16 mouse cellular contexts compared by ENCODE assay signal in the genomic region with DNA sequence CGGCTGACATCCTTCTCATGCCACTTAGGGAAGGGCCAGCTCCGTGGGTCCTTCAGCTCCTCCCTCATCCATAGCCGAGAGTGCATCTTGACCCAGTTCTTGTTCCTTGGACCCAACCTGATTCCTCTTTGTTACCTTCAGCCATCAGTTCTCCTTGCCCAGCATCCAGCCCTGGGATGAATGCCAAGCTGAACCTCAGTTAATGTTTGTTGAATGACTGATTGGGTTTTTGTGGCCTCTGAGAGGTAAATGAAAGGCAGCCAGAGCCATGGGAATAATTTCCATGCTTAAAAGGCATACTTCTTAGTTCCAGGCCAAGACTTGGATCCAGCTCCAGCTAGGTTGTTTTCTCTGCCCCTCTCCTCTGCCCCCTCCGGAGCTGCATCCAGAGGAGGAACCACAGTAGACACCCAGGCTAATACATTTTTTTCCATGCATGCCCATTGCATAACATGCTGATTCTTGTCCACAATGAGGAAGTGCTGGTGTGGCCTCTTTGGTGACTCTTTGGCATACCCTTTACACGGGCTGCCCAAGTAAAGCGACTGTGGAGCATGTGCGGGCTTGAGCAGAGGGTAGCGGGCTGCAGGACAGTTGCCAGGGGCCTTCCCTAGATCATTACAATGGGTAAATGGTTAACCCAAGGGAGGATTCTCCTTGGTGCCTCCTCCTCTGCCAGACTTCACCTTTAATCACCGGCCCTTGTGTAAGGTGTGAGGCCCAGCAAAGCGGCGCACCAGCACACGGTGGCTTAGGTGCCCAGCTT. TPM values are rescaled to one million over a fixed set of nuclear protein-coding genes. Genes with fewer than 3 reads are reported as not detected.
DNase-seq lines count a peak whose midpoint lies in the region; ATAC-seq and TF ChIP-seq lines count a peak whose summit lies in the region.
"Had no signal": no experiment of that assay in that cellular context is flagged by ENCODE, and none has a peak within 500 bp of the region (broad histone marks: within the 10 kb centered on the region; RNA-seq: fewer than 3 reads in every experiment).

No protein-coding gene starts in this region.

- H3K36me3 ChIP-seq in hindbrain, postnatal 0 days (ENCODE audit: insufficient read depth, low read length), result no peaks in the 10 kb centered on the region
- no peaks in the 10 kb centered on the region for H3K36me3 ChIP-seq in hindbrain, embryonic 11.5 days (ENCODE audit: control insufficient read depth, insufficient read depth, low read length)
- no peaks in the 10 kb centered on the region for H3K36me3 ChIP-seq in kidney, adult 2 months (ENCODE audit: control insufficient read depth, insufficient read depth, low read length)
- no peaks in the 10 kb centered on the region for H3K36me3 ChIP-seq in liver, postnatal 0 days (replicated peaks; ENCODE audit: insufficient read depth, low read length)
- no peaks in the 10 kb centered on the region for H3K36me3 ChIP-seq in midbrain, embryonic 14.5 days (ENCODE audit: control insufficient read depth, insufficient read depth, low read length)
- H3K36me3 ChIP-seq: hindbrain, embryonic 10.5 days had no signal

- 74% methylated on average over 12 of the region's 12 CpGs for WGBS in hindbrain, postnatal 0 days
- WGBS in hindbrain, embryonic 11.5 days, result 85% methylated on average over 12 of the region's 12 CpGs
- WGBS in bone marrow, adult 2 months, result 56% methylated on average over 12 of the region's 12 CpGs
- 49% methylated on average over 12 of the region's 12 CpGs for WGBS in kidney, adult 2 months
- 64% methylated on average over 12 of the region's 12 CpGs for WGBS in liver, postnatal 0 days (ENCODE audit: insufficient replicate concordance)
- 91% methylated on average over 12 of the region's 12 CpGs for WGBS in midbrain, embryonic 14.5 days

- TF ChIP-seq POLR2A in bone marrow, adult 2 months (IDR thresholded peaks at IDR 0.05; ENCODE audit: borderline replicate concordance, control insufficient read depth, low read depth, low read length), result no peak
- TF ChIP-seq POLR2A in kidney, adult 2 months (IDR thresholded peaks at IDR 0.05; ENCODE audit: low read depth, low read length), result no peak

- no peak overlapping the region for H3K9ac ChIP-seq in hindbrain, postnatal 0 days (replicated peaks; ENCODE audit: low read length)
- H3K9ac ChIP-seq in hindbrain, embryonic 11.5 days (ENCODE audit: low read depth, low read length), result no peak overlapping the region
- H3K9ac ChIP-seq in liver, postnatal 0 days (replicated peaks), result no peak overlapping the region
- H3K9ac ChIP-seq in midbrain, embryonic 14.5 days (replicated peaks; ENCODE audit: low read length), result no peak overlapping the region

- no peaks in the 10 kb centered on the region for H3K4me1 ChIP-seq in hindbrain, postnatal 0 days (ENCODE audit: insufficient read depth, low read length)
- no peaks in the 10 kb centered on the region for H3K4me1 ChIP-seq in hindbrain, embryonic 11.5 days (replicated peaks; ENCODE audit: control insufficient read depth, insufficient read depth, low read length)
- peaks cover 7% of the 10 kb centered on the region for H3K4me1 ChIP-seq in bone marrow, adult 2 months (ENCODE audit: control insufficient read depth, insufficient read depth, low read length)
- H3K4me1 ChIP-seq in kidney, adult 2 months (ENCODE audit: control insufficient read depth, insufficient read depth, low read length), result peaks cover 13% of the 10 kb centered on the region
- H3K4me1 ChIP-seq in liver, postnatal 0 days (ENCODE audit: insufficient read depth), result peaks cover 19% of the 10 kb centered on the region
- H3K4me1 ChIP-seq in midbrain, embryonic 14.5 days (ENCODE audit: control insufficient read depth, insufficient read depth, low read length), result no peaks in the 10 kb centered on the region

- no peak overlapping the region for H3K4me3 ChIP-seq in hindbrain, postnatal 0 days (ENCODE audit: low read length)
- H3K4me3 ChIP-seq in hindbrain, embryonic 11.5 days (ENCODE audit: low read depth, low read length), result no peak overlapping the region
- no peak overlapping the region for H3K4me3 ChIP-seq in bone marrow, adult 2 months (replicated peaks; ENCODE audit: control insufficient read depth, low read depth, low read length)
- no peak overlapping the region for H3K4me3 ChIP-seq in kidney, adult 2 months (ENCODE audit: insufficient read depth, low read depth, low read length)
- H3K4me3 ChIP-seq in liver, postnatal 0 days (ENCODE audit: low read depth, low read length), result no peak overlapping the region
- no peak overlapping the region for H3K4me3 ChIP-seq in midbrain, embryonic 14.5 days (replicated peaks; ENCODE audit: low read depth, low read length)
- H3K4me3 ChIP-seq: hindbrain, embryonic 10.5 days; layer of hippocampus, adult 2 months; myocyte had no signal

- no peak for ATAC-seq in hindbrain, postnatal 0 days
- no peak for ATAC-seq in hindbrain, embryonic 11.5 days (ENCODE audit: low FRiP score)
- ATAC-seq in liver, postnatal 0 days, result peak; percentile 43; the same call in 1 of the 2 replicates
- ATAC-seq in midbrain, embryonic 14.5 days (ENCODE audit: low FRiP score, low TSS enrichment), result no peak

- TF ChIP-seq CTCF in hindbrain, postnatal 0 days (IDR thresholded peaks at IDR 0.05; ENCODE audit: low read depth), result no peak
- no peak for TF ChIP-seq CTCF in bone marrow, adult 2 months (IDR thresholded peaks at IDR 0.05; ENCODE audit: control insufficient read depth, insufficient read depth, low read length)
- no peak for TF ChIP-seq CTCF in kidney, adult 2 months (conservative IDR thresholded peaks at IDR 0.05; ENCODE audit: insufficient read depth, insufficient read length, low read depth, low read length)
- TF ChIP-seq CTCF in liver, postnatal 0 days (IDR thresholded peaks at IDR 0.05; ENCODE audit: low read depth), result no peak

- H3K4me2 ChIP-seq in hindbrain, postnatal 0 days (ENCODE audit: low read depth, low read length), result no peak overlapping the region
- H3K4me2 ChIP-seq in hindbrain, embryonic 11.5 days (replicated peaks; ENCODE audit: low read depth, low read length), result no peak overlapping the region
- no peak overlapping the region for H3K4me2 ChIP-seq in liver, postnatal 0 days (ENCODE audit: low read depth, low read length)
- no peak overlapping the region for H3K4me2 ChIP-seq in midbrain, embryonic 14.5 days (ENCODE audit: low read length)

- H3K27ac ChIP-seq in hindbrain, postnatal 0 days, result no peak overlapping the region
- H3K27ac ChIP-seq in hindbrain, embryonic 11.5 days (ENCODE audit: low read depth, low read length), result no peak overlapping the region
- H3K27ac ChIP-seq in bone marrow, adult 2 months (ENCODE audit: control insufficient read depth, insufficient read depth, low read depth, low read length, poor library complexity), result peak overlapping the region; percentile 55
- H3K27ac ChIP-seq in kidney, adult 2 months (ENCODE audit: insufficient read depth, low read depth, low read length), result peak overlapping the region; percentile 77
- H3K27ac ChIP-seq in liver, postnatal 0 days (ENCODE audit: low read depth), result no peak overlapping the region; the same call in 1 of the 2 replicates
- H3K27ac ChIP-seq in midbrain, embryonic 14.5 days (replicated peaks; ENCODE audit: low read depth, low read length), result no peak overlapping the region
- H3K27ac ChIP-seq: hindbrain, embryonic 10.5 days; layer of hippocampus, adult 2 months had no signal

- TF ChIP-seq EP300 in liver, postnatal 0 days (IDR thresholded peaks at IDR 0.05; ENCODE audit: low read depth), result no peak

- DNase-seq in hindbrain, postnatal 0 days (ENCODE audit: low spot score), result peak; percentile 9
- no peak for DNase-seq in hindbrain, embryonic 11.5 days (ENCODE audit: low spot score)
- peak; percentile 96 for DNase-seq in kidney, adult 2 months
- DNase-seq in liver, postnatal 0 days, result no peak
- no peak for DNase-seq in midbrain, embryonic 14.5 days
- DNase-seq in cerebellum, postnatal 14 days, result no peak
- DNase-seq in adrenal gland, adult (ENCODE audit: inconsistent age in 2 of 2, low spot score in 1 of 2), result no peak
- DNase-seq: cerebellum, postnatal 25 days had no signal

- no peaks in the 10 kb centered on the region for H3K9me3 ChIP-seq in hindbrain, postnatal 0 days (ENCODE audit: low read length)
- no peaks in the 10 kb centered on the region for H3K9me3 ChIP-seq in hindbrain, embryonic 11.5 days (ENCODE audit: control insufficient read depth, low read length)
- H3K9me3 ChIP-seq in liver, postnatal 0 days (ENCODE audit: low read length), result no peaks in the 10 kb centered on the region
- no peaks in the 10 kb centered on the region for H3K9me3 ChIP-seq in midbrain, embryonic 14.5 days (ENCODE audit: control insufficient read depth, low read length)
- H3K9me3 ChIP-seq: hindbrain, embryonic 10.5 days had no signal

- no peaks in the 10 kb centered on the region for H3K27me3 ChIP-seq in hindbrain, postnatal 0 days (ENCODE audit: insufficient read depth, low read length)
- H3K27me3 ChIP-seq in hindbrain, embryonic 11.5 days (ENCODE audit: control insufficient read depth, insufficient read depth, low read length), result no peaks in the 10 kb centered on the region
- H3K27me3 ChIP-seq in kidney, adult 2 months (replicated peaks; ENCODE audit: control insufficient read depth, insufficient read depth, low read length), result no peaks in the 10 kb centered on the region
- H3K27me3 ChIP-seq in liver, postnatal 0 days (ENCODE audit: insufficient read depth, low read length), result peaks cover 21% of the 10 kb centered on the region
- no peaks in the 10 kb centered on the region for H3K27me3 ChIP-seq in midbrain, embryonic 14.5 days (ENCODE audit: control insufficient read depth, insufficient read depth, low read length)

RNA-seq across cellular contexts. Expression of a gene that starts 20.0 kb away (rescaled TPM):
- 3.6 and 7.9 TPM in 2 replicates for total RNA-seq in hindbrain, postnatal 0 days (2014; rRNA removed)
- 0.70 and 0.86 TPM in 2 replicates for polyA plus RNA-seq in hindbrain, postnatal 0 days (2015; fragmentation: Nextera tagmentation; extraction: Ambion mirVana)
- polyA plus RNA-seq in hindbrain, embryonic 11.5 days (2014; fragmentation: Nextera tagmentation; extraction: Ambion mirVana), result 2.3 and 3.7 TPM in 2 replicates
- polyA plus RNA-seq in bone marrow, adult 2 months (2011; ENCODE audit: insufficient read depth, insufficient read length, low replicate concordance, missing spikeins), result 1.6 and 2.6 TPM in 2 replicates
- 58.5 and 66.9 TPM in 2 replicates for polyA plus RNA-seq in kidney, adult 2 months (2012; rRNA removed)
- 0.66 and 0.75 TPM in 2 replicates for polyA plus RNA-seq in liver, postnatal 0 days (2015; fragmentation: Nextera tagmentation; extraction: Ambion mirVana)
- polyA plus RNA-seq in midbrain, embryonic 14.5 days (2014; fragmentation: Nextera tagmentation; extraction: Ambion mirVana), result 0.69 and 0.83 TPM in 2 replicates

RNA-seq across cellular contexts. Expression of a gene that starts 37.7 kb away (rescaled TPM):
- total RNA-seq in hindbrain, postnatal 0 days (2014; rRNA removed), result not detected in 2 replicates
- polyA plus RNA-seq in hindbrain, postnatal 0 days (2015; fragmentation: Nextera tagmentation; extraction: Ambion mirVana), result not detected in 2 replicates
- not detected in 2 replicates for polyA plus RNA-seq in hindbrain, embryonic 11.5 days (2014; fragmentation: Nextera tagmentation; extraction: Ambion mirVana)
- polyA plus RNA-seq in bone marrow, adult 2 months (2011; ENCODE audit: insufficient read depth, insufficient read length, low replicate concordance, missing spikeins), result not detected in 2 replicates
- not detected in 2 replicates for polyA plus RNA-seq in kidney, adult 2 months (2012; rRNA removed)
- not detected in 2 replicates for polyA plus RNA-seq in liver, postnatal 0 days (2015; fragmentation: Nextera tagmentation; extraction: Ambion mirVana)
- not detected in 2 replicates for polyA plus RNA-seq in midbrain, embryonic 14.5 days (2014; fragmentation: Nextera tagmentation; extraction: Ambion mirVana)
- total RNA-seq: ES-E14; layer of hippocampus, adult 2 months; left cerebral cortex, postnatal 14 days had no signal
- polyA plus RNA-seq: hindbrain, embryonic 10.5 days; lung, embryonic 16.5 days; myocyte; thymus, postnatal 0 days had no signal

Comparison
In these comparisons a context has a peak if more than half of its experiments do, and no peak if none do; other contexts are left out.
1. DNase-seq: peak in hindbrain, postnatal 0 days (single experiment) and kidney, adult 2 months (single experiment); none in hindbrain, embryonic 11.5 days (single experiment), liver, postnatal 0 days (single experiment), midbrain, embryonic 14.5 days (single experiment), cerebellum, postnatal 14 days (0 of 2) and adrenal gland, adult (0 of 2).
2. H3K27ac ChIP-seq: peak in bone marrow, adult 2 months (single experiment) and kidney, adult 2 months (single experiment); none in hindbrain, postnatal 0 days (single experiment), hindbrain, embryonic 11.5 days (single experiment), liver, postnatal 0 days (single experiment) and midbrain, embryonic 14.5 days (single experiment).
3. RNA of a gene that starts 20.0 kb away (polyA plus RNA-seq): 58.5 to 66.9 TPM in kidney, adult 2 months; 2.3 to 3.7 TPM in hindbrain, embryonic 11.5 days, 1.6 to 2.6 TPM in bone marrow, adult 2 months, 0.69 to 0.83 TPM in midbrain, embryonic 14.5 days, 0.70 to 0.86 TPM in hindbrain, postnatal 0 days and 0.66 to 0.75 TPM in liver, postnatal 0 days; every median in the first group is over 10 times any median in the second.